Mouse (Mus musculus) spleen, postnatal 10 days (tissue): ENCODE data around the gene Prss37.

Source experiments
- DNase-seq, 2 experiments: peaks; one replicate each; pipeline ENCODE4 v3.0.0; 2021 to 2022; ENCODE audit warnings: low spot score in 2 of 2

Gene Prss37

DNA sequence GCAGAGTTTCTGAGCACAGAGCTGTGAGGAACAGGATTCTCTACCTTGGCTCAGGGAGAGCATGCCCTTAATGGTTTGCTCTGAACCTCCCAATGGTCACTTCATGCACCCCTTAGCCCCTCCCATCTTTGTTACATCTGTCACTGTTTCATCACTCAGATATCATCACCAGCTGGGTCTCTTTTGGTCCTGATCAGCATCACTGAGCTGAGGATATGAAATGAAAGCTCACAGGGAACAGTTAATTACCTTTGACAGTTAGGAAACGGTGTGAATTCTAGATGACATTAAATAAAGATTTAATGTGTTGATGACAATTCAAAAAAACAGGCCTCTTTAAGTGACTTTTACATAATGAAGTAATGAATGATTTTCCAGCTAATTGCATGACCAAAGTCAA, at the start of gene Prss37:
Gene Prss37, minus strand, starts transcription at position 101 of the 400 bp plus-strand sequence.
- no peak for DNase-seq

DNA sequence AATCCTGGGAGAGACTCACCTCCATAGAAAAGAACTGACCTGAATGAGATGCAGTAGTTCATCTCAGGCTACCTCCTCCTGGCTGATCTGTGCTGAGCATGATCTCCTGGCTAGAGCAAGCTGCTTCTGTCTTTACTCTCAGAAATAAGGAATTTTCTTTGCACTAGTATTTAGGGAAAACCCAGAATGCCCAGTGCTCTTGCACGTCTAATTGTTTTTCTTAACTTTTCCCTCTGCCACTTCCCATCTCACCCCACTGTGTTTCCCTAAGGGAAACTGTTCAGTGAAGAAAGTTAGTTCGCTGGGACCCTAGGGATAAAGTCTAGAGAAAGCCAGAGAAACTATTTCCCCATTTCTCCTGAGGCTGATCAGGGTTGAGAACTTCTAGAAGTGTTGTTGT, 35.6 kb upstream of the Prss37 start, which contains the start of gene Olfr461:
Gene Olfr461, minus strand, starts transcription at position 101 of the 400 bp plus-strand sequence.
- no peak for DNase-seq

DNA sequence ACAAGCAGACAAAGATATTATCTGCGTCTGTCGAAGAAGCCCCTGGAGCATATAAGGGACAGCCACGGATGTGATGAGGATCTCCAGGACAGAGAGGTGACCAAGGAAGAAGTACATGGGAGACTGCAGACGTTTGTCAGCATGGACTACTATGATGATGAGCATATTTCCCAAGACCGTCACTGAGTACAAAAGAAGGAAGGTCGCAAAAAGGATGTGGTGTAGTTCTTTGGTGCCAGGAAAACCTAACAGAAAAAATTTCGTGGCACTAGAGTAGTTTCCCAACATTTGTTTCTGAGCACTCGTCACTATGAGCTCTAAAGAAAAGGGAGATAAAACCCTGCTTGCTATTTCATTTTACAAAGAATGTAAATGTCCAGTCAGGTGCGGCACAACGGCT, 25.4 kb upstream of the Prss37 start:
- DNase-seq: no peak

DNA sequence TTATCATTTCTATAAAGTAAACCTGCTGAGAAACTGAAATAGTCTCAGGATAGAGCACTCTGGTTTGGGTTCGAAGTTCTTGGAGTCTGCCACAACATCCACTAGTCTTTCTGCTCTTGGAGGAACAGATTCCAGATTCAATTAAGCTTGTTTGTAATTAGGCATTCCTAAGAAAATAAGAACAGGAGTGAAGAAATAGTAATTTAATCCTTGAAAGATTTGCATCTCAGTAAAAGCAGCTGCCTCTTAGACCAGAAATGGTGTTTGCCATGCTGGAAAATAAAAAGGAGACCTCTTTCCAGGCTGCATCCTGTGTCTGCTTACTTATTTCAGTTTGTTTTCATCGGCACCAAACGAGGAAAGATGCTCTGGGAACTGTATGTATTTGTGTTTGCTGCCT, 26.1 kb downstream of the Prss37 start, which contains the start of gene Tas2r108:
Gene Tas2r108, plus strand, starts transcription at position 301 of the 400 bp plus-strand sequence.
- DNase-seq: no peak

DNA sequence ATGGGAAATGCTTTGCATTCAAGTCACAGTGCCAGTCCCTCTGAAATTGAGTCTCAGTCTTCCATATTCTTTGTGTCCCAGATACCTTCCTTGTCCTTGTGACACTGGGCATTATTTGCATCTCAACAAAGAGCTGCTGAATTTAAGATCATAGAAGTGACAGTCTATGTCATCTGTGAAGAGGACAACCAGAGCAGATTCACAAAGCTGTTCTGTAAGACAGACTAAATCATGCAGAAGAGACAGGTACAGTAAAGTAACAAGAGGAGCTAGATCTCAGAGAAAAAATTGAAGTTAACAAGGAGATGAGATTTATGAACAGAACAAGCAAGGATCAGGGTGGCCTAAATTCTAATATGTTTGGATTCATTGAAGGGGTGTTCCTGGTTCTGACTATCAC, 28.4 kb downstream of the Prss37 start, which contains the start of gene Tas2r137:
Gene Tas2r137, plus strand, starts transcription at position 301 of the 400 bp plus-strand sequence.
- DNase-seq: no peak

DNA sequence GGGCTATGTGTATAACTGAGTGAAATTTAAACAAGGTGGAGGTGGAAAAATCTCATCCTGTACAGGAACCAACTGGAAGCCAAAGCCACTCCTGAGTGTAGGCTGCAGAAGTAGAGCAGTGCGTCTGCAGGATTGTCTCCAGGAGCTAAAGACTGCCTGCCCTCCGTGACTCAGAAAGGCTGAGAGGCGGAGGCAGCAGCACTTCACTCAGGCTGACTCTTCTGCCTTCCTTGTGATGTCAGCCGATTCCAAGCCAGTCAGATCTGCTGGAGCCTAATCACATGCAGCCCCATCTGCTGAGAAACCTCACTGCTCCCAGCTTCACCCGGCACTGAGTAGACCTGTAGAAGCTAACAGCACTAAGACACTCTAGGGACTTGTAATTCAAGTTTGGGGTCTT, 37.0 kb downstream of the Prss37 start:
- DNase-seq: no peak

DNA sequence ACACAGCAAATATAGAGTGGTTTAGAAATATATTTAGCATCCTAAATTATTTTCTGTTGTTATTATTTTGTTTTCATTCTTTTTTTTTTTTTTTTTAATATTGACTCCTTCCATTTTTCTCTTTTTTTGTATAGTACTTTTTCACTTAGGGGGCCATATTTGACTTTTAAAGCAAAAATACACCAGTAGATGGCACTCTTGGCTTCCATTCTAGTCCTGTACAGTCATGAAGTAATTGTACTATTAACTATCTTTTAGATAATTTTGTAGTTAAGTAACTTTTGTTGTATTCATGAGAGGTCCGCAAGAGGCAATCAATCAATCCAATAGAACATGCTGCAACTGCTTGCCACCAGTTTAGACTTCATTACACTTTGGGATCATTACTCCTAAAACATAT, 39.6 kb downstream of the Prss37 start:
- no peak for DNase-seq

DNA sequence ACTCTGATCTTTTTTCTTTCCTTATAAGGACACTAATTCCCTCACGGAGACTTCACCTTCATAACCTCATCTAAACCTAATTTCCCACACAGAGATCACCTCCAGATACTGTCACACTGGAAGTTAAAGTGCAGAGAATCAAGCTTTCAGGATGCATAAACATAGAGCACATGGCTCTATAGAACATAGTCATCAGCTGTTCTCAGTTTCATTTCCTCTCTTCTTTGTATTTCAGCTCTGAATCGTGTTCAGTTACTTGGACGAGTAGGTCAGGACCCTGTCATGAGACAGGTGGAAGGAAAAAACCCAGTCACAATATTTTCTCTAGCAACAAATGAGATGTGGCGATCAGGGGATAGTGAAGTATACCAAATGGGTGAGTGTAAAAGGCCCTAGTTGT, 43.2 kb downstream of the Prss37 start:
- DNase-seq: no peak

DNA sequence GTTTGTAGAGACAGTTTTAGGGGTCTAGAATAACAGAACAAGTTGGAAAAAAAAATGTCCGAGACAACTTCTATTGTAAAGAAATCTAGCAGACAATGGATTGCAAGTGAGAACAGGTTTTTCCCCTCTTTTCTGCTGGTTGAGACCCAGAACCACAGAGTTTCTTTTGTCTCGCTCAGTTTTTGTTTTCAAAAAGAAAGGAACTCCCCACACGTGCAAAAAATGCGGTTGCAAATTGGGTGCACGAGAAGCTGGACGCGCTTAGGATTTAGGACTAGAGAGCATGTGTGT, 47.6 kb downstream of the Prss37 start:
- peak in 1 of 2 experiments; percentile 13 for DNase-seq

DNA sequence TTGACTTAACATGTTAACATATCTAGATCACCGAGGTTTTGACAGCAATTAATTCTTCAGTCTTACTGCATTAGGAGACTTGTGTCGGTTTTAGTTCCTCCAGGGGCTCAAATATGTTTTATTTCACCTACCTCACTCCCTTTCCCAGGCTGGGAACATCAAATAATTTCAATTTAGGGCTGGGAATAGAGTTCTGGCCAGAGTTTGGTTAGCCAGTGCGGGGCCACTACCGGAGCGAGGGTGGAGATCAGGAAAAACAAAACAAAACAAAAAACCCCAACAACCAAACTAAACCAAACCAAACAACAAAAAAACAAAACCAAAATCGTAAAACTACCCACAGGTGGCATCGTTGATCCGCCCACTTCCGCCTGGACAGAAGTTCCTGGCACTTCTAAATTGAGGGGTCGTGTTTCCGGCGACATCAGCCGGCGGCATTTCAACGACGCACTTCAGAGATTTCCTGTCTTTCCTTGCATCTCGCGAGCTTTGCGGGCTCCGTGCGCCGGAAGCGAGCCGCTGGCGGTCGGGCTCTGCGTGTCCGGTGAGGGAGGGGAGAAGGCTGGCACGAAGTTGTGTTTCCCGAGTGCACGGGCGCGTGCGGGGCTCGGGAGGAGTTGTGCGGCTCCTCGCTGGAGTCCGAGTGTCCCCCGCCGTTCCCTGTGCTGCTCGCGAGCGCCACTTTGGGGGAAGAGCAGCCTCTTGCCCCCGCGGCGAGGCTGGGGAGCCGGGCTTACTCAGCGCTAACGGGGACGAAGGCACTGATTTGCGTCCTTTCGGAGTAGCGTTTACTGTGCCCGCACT, 48.2 kb downstream of the Prss37 start, which contains the start of gene Ssbp1:
Gene Ssbp1, plus strand, starts transcription at position 437 of the 804 bp plus-strand sequence.
- peak; percentile 79 to 91 for DNase-seq

DNA sequence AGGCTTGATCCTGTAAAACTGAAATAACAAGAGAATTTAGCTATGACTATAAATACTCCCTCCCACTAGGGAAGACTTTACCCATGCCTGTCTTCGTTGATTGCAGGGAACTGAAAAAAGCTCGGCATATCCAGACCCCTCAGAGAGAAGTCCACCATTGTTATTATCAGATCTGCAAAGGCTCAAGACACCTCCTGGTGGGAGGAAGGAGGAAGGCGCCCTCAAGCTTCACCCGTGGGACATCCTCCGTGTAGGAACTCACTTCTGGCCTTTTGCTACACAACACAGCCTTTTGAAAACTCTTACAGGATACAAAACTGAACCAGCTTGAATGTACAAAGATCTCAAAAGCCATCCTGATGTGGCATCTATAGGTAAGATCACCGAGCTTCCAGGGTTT, 53.6 kb downstream of the Prss37 start:
- peak in 1 of 2 experiments; percentile 31 for DNase-seq
